Mouse (Mus musculus) NIH3T3 (cell line): ENCODE measurements at regions not wholly inside any gene's neighbourhood (a gene's known extent, or its start where the extent isn't known, plus 50 kb on each side); places are given as distances from the start of the nearest gene placed in this dataset.

Source experiments
- DNase-seq: peaks from one replicate; pipeline ENCODE4 v3.0.0-alpha.2; 2012; ENCODE audit warnings: low read depth

GRCm38 (mm10) chr1:190307751-190308150, 137.2 kb upstream of the Prox1 start:
- no peak for DNase-seq

GRCm38 (mm10) chr1:190297666-190298327, 127.3 kb upstream of the Prox1 start:
- no peak for DNase-seq

DNA sequence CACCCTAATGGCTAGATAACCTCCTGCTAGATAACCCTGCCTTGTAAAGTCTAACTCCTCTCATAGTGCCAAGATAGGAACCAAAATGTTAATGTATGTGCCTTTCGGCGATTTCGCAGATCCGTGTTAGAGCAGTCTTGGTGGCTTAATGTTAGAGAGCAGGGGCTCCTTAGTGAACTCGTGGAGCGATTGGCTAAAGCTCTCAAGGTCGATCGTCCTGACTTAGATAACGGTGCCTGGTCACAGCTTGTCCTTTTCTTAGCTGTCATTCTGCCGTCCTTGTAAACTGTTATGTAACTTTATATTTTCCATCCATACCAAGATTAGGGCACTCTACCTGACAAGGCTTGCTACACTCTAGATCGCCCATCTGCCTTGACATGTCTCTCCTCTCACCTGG, 119.5 kb upstream of the Prox1 start:
- DNase-seq, result no peak

DNA sequence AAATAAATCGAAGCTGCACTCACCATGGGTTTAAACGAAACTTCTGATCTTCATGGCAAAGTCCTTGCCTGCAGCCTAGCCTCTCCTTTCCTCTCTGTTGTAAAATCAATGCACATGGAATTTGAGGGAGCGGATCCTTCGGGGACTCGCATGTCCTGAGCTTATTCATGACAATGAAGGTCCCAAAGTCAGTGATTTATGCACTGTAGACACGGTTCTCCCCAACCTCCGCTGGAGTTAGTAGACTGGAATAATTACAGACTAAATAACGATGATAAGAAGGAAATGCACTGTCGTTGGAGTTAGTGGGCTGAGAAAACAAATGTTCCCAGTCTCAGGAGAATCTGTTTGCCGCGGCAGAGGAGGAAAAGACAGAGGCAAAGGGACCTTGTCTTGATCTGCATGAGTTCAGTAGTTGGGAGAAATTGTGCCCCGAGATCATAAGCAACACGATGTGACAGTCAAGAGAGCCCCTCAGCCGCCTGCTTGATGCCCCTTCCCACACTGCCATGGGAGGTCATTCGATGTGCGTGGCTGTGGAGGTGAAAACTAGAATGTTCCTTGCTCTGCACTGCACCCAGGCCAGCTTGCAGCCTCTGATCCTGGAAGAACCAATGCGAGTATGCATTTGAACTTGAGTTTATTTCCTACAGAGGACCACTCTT, 116.1 kb upstream of the Prox1 start:
- no peak for DNase-seq

DNA sequence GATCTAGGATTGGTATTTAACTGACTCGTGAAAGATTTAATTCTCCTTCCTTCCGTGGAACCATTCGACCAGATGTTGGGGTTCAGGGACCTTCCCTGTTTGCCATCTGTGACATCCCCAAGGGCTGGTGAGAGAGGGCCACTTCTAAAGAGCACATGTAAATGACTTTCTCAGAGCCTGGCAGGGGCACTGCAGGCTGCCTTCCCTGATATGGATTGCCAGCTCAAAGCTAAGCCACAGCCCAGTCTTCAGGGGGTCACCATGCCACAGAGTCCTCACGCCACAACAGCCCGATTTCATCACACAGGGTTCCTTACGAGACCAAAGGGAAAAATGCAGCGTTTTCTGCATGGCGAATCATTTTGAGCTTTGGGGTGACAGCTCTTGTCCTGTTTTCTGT, 115.1 kb upstream of the Prox1 start:
- DNase-seq, result no peak

- no peak for DNase-seq
Measured at GRCm38 (mm10) chr1:190285049-190285448, 114.5 kb upstream of the Prox1 start.

DNA sequence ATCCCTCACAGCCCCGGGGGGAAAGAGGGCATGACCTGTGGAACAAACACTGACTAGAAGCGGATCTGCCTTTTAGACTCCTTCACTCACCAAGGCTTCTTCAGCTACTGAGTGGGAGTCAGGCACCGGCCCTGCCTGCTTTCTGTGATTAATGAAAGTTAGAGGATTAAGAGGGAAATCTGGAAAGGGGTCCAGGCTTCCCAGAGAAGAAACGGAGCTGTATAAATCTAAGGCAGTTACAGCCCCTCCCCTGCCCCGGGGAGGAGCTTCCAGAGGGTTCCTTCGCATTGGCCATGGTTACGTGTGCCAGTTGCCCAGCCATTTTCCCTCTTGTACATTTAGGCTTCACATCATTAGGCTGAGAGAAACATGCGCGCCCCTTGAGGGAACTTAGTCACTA, 113.6 kb upstream of the Prox1 start:
- DNase-seq, result no peak

- no peak for DNase-seq
Measured at GRCm38 (mm10) chr1:190280081-190280858, 109.8 kb upstream of the Prox1 start.

DNA sequence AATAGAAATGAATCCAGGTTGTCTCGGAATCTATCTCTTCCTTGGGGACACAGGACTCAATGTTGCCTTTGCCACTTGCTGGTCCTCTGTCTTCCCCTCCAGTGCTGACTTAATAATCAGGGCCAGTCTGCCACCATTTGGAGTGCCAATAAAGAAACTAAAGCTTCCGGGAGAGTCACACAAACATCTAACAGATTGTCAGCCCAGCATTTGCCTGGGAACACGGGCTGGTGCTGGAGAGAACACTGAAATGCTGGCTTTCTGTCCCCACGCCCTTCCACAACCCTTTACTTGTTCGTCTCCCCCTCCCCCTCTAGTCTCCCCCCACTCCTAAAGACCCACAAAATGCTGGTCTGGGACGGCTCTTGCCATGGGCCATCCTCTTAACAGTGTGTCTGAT, 104.4 kb upstream of the Prox1 start:
- DNase-seq, result no peak

DNA sequence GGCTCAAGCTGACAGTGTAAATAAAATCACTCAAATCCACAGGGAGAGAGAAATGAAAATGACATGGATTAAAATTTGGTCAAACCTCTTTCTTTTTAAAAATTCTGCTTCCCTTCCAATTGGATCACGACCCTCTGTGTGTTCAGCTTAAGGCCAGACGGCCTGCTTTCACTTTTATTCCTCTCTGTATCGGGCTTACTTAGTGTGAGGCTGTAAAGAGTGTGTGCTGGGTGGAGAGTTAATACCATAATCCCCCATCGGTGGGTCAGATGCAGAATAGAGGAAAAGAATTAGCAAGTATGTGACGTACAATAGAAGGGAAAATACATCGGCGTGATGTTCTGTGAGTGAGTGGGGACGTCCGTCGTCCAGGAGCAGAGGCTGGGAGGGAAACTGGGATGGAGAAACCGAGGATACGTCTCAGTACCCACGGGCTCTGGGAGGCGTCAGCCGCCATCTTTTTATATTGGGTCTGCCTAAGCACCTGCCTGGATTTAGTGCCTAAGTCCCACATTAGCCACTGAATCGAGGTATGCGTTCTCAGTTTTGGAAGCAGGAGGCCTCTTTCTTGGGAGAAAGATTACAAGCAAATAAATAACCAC, 100.4 kb upstream of the Prox1 start:
- DNase-seq, result no peak

- DNase-seq, result no peak
Measured at GRCm38 (mm10) chr1:190269181-190269580, 98.7 kb upstream of the Prox1 start.

DNA sequence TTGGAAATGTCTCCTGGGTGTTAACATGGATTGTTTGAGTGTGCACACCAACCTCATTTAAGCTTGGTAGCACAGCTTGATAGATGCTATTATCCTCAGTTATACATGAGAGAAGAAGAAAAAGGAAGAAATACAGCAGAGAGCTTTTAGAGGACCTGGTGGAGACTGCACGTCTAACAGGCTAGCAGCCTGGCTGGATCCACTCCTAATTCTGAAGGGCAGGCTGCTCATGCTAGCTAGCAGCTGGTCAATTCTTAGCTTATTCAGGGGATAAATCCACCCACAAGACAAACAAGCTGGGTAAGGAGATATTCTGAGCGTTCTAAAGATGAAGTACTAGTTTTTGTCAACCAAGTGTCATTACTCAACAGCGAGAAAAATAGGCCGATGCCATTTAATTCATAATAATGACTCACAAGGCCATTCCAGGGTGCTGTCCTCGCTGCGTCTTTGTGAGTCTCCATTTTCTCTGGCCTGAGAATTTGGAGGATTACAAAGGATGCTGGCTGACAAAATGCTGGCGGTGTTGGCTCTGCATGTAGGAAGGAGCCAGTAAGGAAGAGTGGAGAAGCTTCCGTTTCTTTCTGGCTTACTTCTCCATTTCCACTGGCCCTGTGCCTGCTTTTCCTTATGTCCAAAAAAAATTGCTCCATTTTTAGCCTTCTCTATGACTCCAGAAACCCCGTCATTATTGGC, 94.7 kb upstream of the Prox1 start:
- no peak for DNase-seq

- no peak for DNase-seq
Measured at GRCm38 (mm10) chr1:190264501-190264900, 94.0 kb upstream of the Prox1 start.

GRCm38 (mm10) chr1:190263620-190264019, 93.1 kb upstream of the Prox1 start:
- DNase-seq, result no peak

DNA sequence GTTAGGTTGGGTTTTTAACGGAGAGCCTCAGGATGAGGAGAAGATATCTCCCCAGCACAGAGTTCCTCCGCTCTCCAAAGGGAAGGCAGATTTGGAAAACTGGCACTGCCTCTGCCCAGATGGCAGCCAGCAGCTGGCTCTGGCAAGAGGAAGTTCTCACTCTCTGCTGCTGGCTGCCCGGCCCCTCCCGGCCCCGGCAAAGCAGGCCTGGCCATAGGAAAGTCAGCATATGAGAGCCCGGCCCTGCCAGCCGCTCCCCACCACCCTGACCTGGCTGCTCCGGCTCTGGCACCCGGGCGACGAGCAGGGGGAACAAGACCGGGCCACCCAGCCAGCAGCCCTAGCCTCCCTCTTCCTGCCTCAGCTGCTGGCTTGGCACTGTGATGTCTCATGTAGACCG, 89.1 kb upstream of the Prox1 start:
- no peak for DNase-seq

GRCm38 (mm10) chr1:190250574-190251246, 80.2 kb upstream of the Prox1 start:
- DNase-seq, result no peak

DNA sequence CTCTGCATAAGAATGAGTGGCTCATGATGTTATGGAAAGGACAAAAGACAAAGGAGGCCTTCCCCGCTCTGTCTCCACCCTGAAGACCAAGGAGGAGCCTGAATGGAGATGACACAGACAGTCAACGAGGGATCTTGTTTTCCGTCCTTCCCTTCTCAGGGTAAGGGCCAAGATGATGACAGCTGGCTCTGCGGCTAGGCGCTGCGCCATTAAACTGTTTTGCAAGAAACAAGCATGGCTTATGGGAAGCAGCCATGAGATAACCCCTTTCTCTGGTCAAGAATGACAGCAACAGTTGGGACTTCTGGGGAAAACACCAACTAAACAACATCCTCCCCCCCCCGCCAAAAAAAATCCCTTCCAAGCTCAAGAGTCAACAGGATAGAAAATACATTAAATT, 72.0 kb upstream of the Prox1 start:
- no peak for DNase-seq

DNA sequence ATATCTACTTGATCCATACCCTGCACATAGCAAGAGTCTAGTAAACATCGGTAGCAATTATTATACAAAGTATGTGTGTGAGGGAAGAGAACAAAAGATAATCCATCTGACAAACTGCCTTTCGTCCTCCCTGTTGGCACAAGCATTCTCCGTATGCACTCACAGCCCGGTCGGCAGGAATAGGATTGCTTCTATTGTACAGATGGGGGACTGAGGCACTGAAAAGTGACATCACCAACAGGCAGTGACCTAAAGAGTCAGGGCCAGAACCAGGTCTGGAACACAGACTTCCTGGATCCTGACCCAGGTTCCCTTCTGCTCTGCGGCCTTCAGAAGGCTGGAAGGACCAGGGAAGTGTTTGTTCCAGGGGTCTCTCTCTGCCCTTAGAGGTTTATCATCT, 69.3 kb upstream of the Prox1 start:
- no peak for DNase-seq

DNA sequence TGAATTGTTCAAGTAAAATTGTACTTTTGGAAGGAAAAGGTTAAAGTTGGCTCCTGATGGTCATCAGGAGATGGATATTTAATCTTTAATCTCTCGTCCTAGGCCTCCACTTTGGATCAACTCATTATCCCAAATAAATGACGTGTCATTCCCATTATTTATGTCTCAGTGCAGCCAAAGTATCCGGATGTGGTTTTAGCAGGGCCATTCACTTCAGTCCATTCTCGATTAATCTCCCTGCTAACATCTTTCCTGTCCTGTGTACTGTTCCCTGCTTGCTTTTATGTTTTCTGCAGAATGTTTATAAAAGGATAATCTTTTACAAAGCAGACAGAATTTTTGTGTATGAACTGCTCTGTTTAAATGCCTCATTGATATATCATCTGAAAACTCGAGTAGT, 60.4 kb upstream of the Prox1 start:
- DNase-seq, result no peak

DNA sequence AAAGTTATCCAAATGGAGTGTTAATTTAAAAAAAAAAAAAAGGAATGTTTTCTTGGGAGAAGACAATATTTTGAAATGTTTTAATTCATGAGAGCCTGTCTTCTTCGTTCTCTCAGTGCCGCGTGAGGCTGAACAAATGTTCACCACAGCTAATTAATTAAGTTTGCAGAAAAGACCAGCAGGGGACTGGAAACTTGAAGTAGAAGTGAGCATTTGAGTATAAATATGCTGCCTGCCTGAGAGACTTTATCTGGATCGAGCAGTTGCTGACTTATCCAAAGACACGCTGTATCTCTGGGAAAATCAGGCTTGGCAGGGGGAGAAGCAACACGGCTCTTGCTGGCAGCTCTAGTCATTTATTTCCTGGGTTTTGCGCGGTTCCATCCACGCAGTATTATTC, 49.9 kb upstream of the Prox1 start:
- no peak for DNase-seq
